Mouse (Mus musculus) left cerebral cortex, adult 2 months (tissue): ENCODE data around the gene Banp. TPM values are rescaled to one million over a fixed set of nuclear protein-coding genes. Genes with fewer than 3 reads are reported as not detected.

Experiments used
- DNase-seq, 2 experiments: peaks; one replicate each; pipeline ENCODE4 v3.0.0; 2021 to 2022; ENCODE audit warnings: low spot score in 2 of 2, mixed read lengths in 1 of 2; ENCODE audit errors: extremely low spot score in 1 of 2
- H3K27ac ChIP-seq: fragments of 200-600 bp; 2 replicates; pipeline ENCODE4 v1.8.1; 2022
- H3K4me3 ChIP-seq: fragments of 200-600 bp; 2 replicates; pipeline ENCODE4 v1.8.1; 2022
- CTCF ChIP-seq: fragments of 200-600 bp; IDR thresholded peaks from 2 replicates; pipeline ENCODE4 v1.8.1; 2022; ENCODE audit warnings: antibody characterized with exemption, mild to moderate bottlenecking, moderate library complexity
- intact Hi-C: fragments of 180-260 bp; cut with DNase I; formaldehyde crosslinking; loops from one replicate; pipeline ENCODE4 v1.15.1; 2025
- total RNA-seq, 2 experiments: library from RNA; stranded (reverse); gene quantifications; 2 replicates each; pipeline ENCODE4 v1.2.3; 2021

Banp gene
- total RNA-seq, 2 experiments from 2014 or later = 31.4 to 62.5 TPM

- DNase-seq = no peak
- intact Hi-C loops = no loop called here
- TF ChIP-seq CTCF = no peak
These were observed 5.8 kb upstream of the Banp start for GRCm38 (mm10) chr8:121943716-121944115.

GRCm38 (mm10) chr8:121944831-121945230, 4.7 kb upstream of the Banp start, which contains the start of gene Car5a:
Gene Car5a (minus strand): TSS chr8:121944904.
- intact Hi-C loops = no loop called here
- no peak for TF ChIP-seq CTCF
- Histone ChIP-seq H3K27ac (no peak within 1 kb of the TSS), H3K4me3 (no peak within 1 kb of the TSS)
- DNase-seq = no peak

More at GRCm38 (mm10) chr8:121943716-121944115, 5.8 kb upstream of the Banp start:
- no peak overlapping the region for H3K27ac ChIP-seq
- H3K4me3 ChIP-seq = no peak overlapping the region

- DNase-seq = no peak
- intact Hi-C loops = no loop called here
- no peak for TF ChIP-seq CTCF
- H3K4me3 ChIP-seq = no peak overlapping the region
- no peak overlapping the region for H3K27ac ChIP-seq
These were observed 3.2 kb upstream of the Banp start for GRCm38 (mm10) chr8:121946351-121946750.

GRCm38 (mm10) chr8:121947047-121947752, 2.4 kb upstream of the Banp start:
- no peak for DNase-seq
- intact Hi-C loops = no loop called here
- Histone ChIP-seq H3K4me3 (peak overlapping the region; percentile 11; the same call in 1 of the 2 replicates), H3K27ac (peak overlapping the region; percentile 15; the same call in 1 of the 2 replicates)
- TF ChIP-seq CTCF = no peak

- Histone ChIP-seq H3K27ac (peak overlapping the region; percentile 15; the same call in 1 of the 2 replicates), H3K4me3 (peak overlapping the region; percentile 11; the same call in 1 of the 2 replicates)
- intact Hi-C loops = no loop called here
- DNase-seq = peak; percentile 61 to 71
- TF ChIP-seq CTCF = no peak
These were observed 1.8 kb upstream of the Banp start for GRCm38 (mm10) chr8:121947753-121948141.

GRCm38 (mm10) chr8:121948321-121949145, 1.0 kb upstream of the Banp start:
- H3K27ac ChIP-seq = no peak overlapping the region
- no peak for TF ChIP-seq CTCF
- intact Hi-C loops = no loop called here
- H3K4me3 ChIP-seq = no peak overlapping the region
- DNase-seq = no peak

GRCm38 (mm10) chr8:121949941-121950748, 595 bp downstream of the Banp start:
- intact Hi-C loops = loop anchor here (2.0 kb wide), 1 partner anchor 427 kb away; the partner anchor contains the start of gene Zc3h18
- peak overlapping the region; percentile 89 for H3K4me3 ChIP-seq
- DNase-seq = peak; percentile 98 to 99
- H3K27ac ChIP-seq = peak overlapping the region; percentile 97
- no peak; the same call in 1 of the 2 replicates for TF ChIP-seq CTCF

GRCm38 (mm10) chr8:121950749-121951655, 1.5 kb downstream of the Banp start:
- H3K4me3 ChIP-seq = peak overlapping the region; percentile 89
- peak overlapping the region; percentile 97 for H3K27ac ChIP-seq
- TF ChIP-seq CTCF = peak; percentile 17; the same call in 1 of the 2 replicates
- intact Hi-C loops = loop anchor here (2.0 kb wide), 1 partner anchor 426 kb away; the partner anchor contains the start of gene Zc3h18
- peak; percentile 40 to 62 for DNase-seq

GRCm38 (mm10) chr8:121951656-121952009, 2.1 kb downstream of the Banp start:
- TF ChIP-seq CTCF = no peak
- H3K4me3 ChIP-seq = peak overlapping the region; percentile 89
- no peak overlapping the region for H3K27ac ChIP-seq
- DNase-seq = no peak
- intact Hi-C loops = loop anchor here (2.0 kb wide), 1 partner anchor 425 kb away; the partner anchor contains the start of gene Zc3h18

- Histone ChIP-seq H3K4me3 (peak overlapping the region; percentile 89; the same call in 1 of the 2 replicates), H3K27ac (no peak overlapping the region)
- intact Hi-C loops = no loop called here
- no peak for TF ChIP-seq CTCF
- DNase-seq = no peak
These were observed 2.6 kb downstream of the Banp start for GRCm38 (mm10) chr8:121952122-121952521.
